Mouse (Mus musculus) stomach, postnatal 0 days (tissue): Measurements from ENCODE around the gene Cr2.

Source experiments
- CTCF ChIP-seq: IDR thresholded peaks from 2 replicates; pipeline ENCODE4 v1.5.1; 2016; ENCODE audit warnings: antibody characterized with exemption, low read depth, mild to moderate bottlenecking, moderate library complexity
- EP300 ChIP-seq: optimal IDR thresholded peaks from 2 replicates; pipeline ENCODE3; 2016; ENCODE audit warnings: antibody characterized with exemption

DNA sequence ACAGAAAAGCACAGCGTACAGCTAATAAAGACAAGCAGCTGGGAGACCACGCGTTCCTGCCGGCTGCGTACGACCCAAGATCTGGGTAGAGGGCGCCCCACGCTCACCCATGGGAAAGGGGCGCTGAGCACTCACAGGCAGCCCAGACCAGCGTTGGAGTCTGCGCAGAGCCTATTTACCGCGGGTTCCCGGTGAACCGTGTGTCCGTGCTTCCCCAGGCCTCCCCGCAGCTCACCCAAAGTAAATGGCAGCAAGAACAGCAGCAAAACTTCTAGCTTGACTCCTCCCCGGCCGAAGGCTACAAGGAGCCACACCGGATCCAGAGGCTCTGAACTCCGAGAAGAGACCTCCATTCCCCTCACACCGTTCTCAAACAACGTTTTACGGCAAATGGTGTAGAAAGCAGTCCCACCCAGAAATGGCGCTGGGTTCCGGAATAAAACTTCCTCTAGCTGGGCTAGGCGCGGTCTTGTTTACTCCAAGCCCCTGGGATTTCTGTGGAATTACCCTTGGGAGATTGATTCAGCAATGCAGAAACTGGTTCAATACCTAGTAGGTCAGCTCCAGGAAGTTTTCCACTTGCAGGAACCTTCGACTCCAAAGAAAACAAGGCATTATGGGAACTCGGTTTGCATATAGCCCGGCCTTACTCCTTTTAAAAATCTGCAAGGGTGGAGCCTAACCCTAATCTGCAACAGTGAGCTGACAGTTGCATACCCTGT is 45.4 kb downstream of the Cr2 start, which contains the start of gene Cr1l:
- TF ChIP-seq CTCF (peak; percentile 80), EP300 (no peak)
